Mouse (Mus musculus) lung, postnatal 0 days (tissue): Measurements from ENCODE around the gene Hist2h3c1.
"Not testable (repeated sequence)": the region's sequence is repeated elsewhere in the genome, so short reads cannot be mapped to it uniquely, and the experiment has no call there.

ENCODE experiments used
- CTCF ChIP-seq: IDR thresholded peaks from 2 replicates; pipeline ENCODE4 v1.5.1; 2016; ENCODE audit warnings: antibody characterized with exemption, mild to moderate bottlenecking
- EP300 ChIP-seq: IDR thresholded peaks from 2 replicates; pipeline ENCODE4 v1.6.1; 2016; ENCODE audit warnings: antibody characterized with exemption, mild to moderate bottlenecking, control low read depth

GRCm38 (mm10) chr3:96245003-96245886, 1.2 kb upstream of the Hist2h3c1 start, which contains the start of gene Hist2h2aa1:
- not testable (repeated sequence) for TF ChIP-seq CTCF, EP300
